Mouse (Mus musculus) forebrain, embryonic 11.5 days (tissue): ENCODE measurements around the gene Zfp146. TPM values are rescaled to one million over a fixed set of nuclear protein-coding genes. Genes with fewer than 3 reads are reported as not detected.
"Not testable (repeated sequence)": the region's sequence is repeated elsewhere in the genome, so short reads cannot be mapped to it uniquely, and the experiment has no call there.

Experiments used
- ATAC-seq: fragments of 200-750 bp; cut with Nextera tagmentation; replicated peaks from 2 replicates; pipeline ENCODE4 v1.8.0; 2017; ENCODE audit warnings: moderate TSS enrichment; ENCODE audit not compliant: low FRiP score
- DNase-seq: peaks from one replicate; pipeline ENCODE4 v3.0.0-alpha.2; 2017; ENCODE audit warnings: low spot score
- H3K27ac ChIP-seq: fragments of 300-500 bp; sonication (generic); 2 replicates; pipeline ENCODE4 v1.5.1; 2014; ENCODE audit warnings: low read depth, low read length
- H3K27me3 ChIP-seq: fragments of 300-500 bp; sonication (generic); 2 replicates; pipeline ENCODE4 v1.6.1; 2014; ENCODE audit warnings: mild to moderate bottlenecking, low read length, mixed read lengths; ENCODE audit not compliant: control insufficient read depth, insufficient read depth
- H3K36me3 ChIP-seq: fragments of 300-500 bp; sonication (generic); 2 replicates; pipeline ENCODE4 v1.6.1; 2014; ENCODE audit warnings: mild to moderate bottlenecking, low read length, moderate library complexity, mixed read lengths; ENCODE audit not compliant: control insufficient read depth, insufficient read depth
- H3K4me1 ChIP-seq: fragments of 300-500 bp; sonication (generic); replicated peaks from 2 replicates; pipeline ENCODE4 v1.6.1; 2014; ENCODE audit warnings: low read length, mixed read lengths; ENCODE audit not compliant: control insufficient read depth, insufficient read depth
- H3K4me2 ChIP-seq: fragments of 300-500 bp; sonication (generic); 2 replicates; pipeline ENCODE4 v1.6.1; 2014; ENCODE audit warnings: low read depth, mild to moderate bottlenecking, low read length, moderate library complexity, mixed read lengths; ENCODE audit not compliant: severe bottlenecking
- H3K4me3 ChIP-seq: fragments of 300-500 bp; sonication (generic); 2 replicates; pipeline ENCODE4 v1.5.1; 2014; ENCODE audit warnings: low read depth, low read length
- H3K9ac ChIP-seq: fragments of 300-500 bp; sonication (generic); 2 replicates; pipeline ENCODE4 v1.6.1; 2014; ENCODE audit warnings: low read length
- H3K9me3 ChIP-seq: fragments of 300-500 bp; sonication (generic); 2 replicates; pipeline ENCODE4 v1.6.1; 2016; ENCODE audit warnings: low read length, mixed read lengths; ENCODE audit not compliant: control insufficient read depth
- WGBS: fragments of 180-500 bp; shearing (Covaris S2); extraction: QIAGEN DNeasy Blood & Tissue Kit; methylation state at CpG from one replicate; pipeline ENCODE4 v1.1.7; 2014; 5-methylcytosine and 5-hydroxymethylcytosine counted together
- polyA plus RNA-seq: library from polyadenylated mRNA; unstranded; fragments of >200 nt; fragmentation: Nextera tagmentation; extraction: Ambion mirVana; gene quantifications from 2 replicates; pipeline ENCODE4 v1.2.1, GENCODE M21; 2014

The Zfp146 gene
- polyA plus RNA-seq, 1 experiment from 2014 or later, result 14.0 TPM

DNA sequence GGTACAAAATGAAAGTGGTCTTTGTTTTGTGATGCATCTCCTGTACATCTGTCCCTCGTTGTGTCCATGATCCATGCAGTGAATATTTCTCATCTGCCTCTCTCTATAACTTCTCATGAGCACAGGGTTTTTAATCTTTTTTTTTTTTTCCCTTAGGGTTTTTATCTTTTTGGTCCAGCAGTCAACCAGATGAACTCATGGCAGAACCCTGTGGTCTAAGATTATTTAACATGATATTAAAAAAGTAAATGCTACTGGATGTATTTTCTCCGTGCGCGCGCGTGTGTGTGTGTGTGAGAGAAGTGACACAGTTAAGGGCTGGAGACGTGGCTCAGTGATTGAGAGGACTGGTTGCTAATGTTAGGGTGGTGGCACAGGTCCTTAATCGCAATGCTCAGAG, 39.6 kb downstream of the Zfp146 start:
- H3K27ac ChIP-seq, result no peak overlapping the region
- no peak overlapping the region for H3K4me3 ChIP-seq
- H3K9ac ChIP-seq, result no peak overlapping the region
- no peak for DNase-seq
- no peaks in the 10 kb centered on the region for H3K4me1 ChIP-seq
- WGBS, result 96% methylated on average over 8 of the region's 8 CpGs
- H3K27me3 ChIP-seq, result no peaks in the 10 kb centered on the region
- peaks cover 19% of the 10 kb centered on the region for H3K36me3 ChIP-seq
- ATAC-seq, result no peak
- no peaks in the 10 kb centered on the region; the same call in 1 of the 2 replicates for H3K9me3 ChIP-seq
- no peak overlapping the region for H3K4me2 ChIP-seq

DNA sequence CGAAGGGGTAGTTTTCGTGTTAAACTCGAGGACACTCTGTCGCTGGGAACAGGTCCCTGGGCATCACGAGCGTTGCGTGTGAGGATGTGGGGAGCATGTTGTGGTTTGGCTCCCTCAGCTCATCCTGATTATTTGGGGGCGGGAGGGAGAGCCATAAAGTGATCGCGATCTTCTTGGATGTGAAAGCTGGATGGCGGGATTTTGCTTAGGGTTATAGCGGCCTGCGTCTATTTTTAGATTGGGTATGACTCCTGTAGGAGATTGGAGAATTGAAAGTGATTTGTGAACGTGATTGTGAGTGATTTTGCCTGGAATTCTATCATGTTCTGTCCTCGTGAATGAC, 47.4 kb downstream of the Zfp146 start:
- peaks cover 2% of the 10 kb centered on the region; the same call in 1 of the 2 replicates for H3K4me1 ChIP-seq
- 10% methylated on average over 15 of the region's 15 CpGs for WGBS

DNA sequence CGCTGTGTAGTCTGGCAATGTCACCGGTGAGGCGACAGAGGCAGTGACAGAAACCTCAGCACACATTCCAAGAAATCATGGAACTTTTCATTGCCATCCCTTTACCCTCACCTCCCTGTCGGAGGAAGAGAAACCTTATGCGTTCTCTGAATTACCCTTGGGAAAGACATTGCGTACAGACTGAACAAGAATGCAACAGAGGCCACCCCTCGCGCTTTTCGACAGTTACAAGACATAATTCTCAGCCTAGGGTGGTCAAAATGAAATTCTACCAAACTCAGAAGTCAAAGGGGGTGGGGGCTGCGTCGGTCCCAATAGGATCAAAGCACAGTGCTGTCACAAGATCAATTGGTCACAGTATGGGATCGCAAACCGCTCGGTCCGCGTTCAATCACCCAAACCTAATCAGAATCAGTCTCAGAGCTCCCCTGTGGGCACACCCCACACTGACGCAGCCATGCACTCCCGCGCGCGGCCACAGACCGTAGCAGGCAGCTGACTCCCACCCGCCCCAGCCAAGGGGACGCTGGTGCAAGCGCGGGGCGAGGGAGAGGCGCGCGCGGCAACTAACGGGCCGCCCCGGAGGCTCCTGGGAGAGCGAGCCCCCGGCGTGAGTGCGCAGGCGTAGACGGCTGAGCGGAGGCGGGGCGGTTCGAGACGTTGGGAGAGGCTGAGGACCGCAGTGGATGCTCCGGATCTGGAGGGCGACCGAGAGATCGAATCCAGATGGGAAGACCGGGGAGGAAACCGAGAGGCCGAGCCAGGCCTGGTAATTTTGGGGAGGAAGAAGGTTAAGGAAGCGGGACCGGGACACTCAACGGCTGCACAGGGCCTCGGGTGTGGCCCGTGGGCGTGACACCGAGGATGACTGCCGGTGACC, 48.0 kb downstream of the Zfp146 start, which contains the start of gene Zfp382:
Zfp382 (plus strand) TSS at position 635 of the 880 bp plus-strand sequence.
- H3K27me3 ChIP-seq, result no peaks in the 10 kb centered on the region
- DNase-seq (peak; percentile 96), ATAC-seq (peak; percentile 96)
- WGBS, result under 1% methylated on average over 61 of the region's 61 CpGs
- H3K4me2 ChIP-seq, result peak within 1 kb of the TSS; percentile 65
- no peaks in the 10 kb centered on the region for H3K9me3 ChIP-seq
- H3K4me3 ChIP-seq, result peak within 1 kb of the TSS; percentile 66
- H3K27ac ChIP-seq, result peak within 1 kb of the TSS; percentile 60; the same call in 1 of the 2 replicates
- peaks cover 2% of the 10 kb centered on the region; the same call in 1 of the 2 replicates for H3K4me1 ChIP-seq
- H3K36me3 ChIP-seq, result no peaks in the 10 kb centered on the region; the same call in 1 of the 2 replicates
- peak within 1 kb of the TSS; percentile 83 for H3K9ac ChIP-seq

More for the DNA sequence above, 47.4 kb downstream of the Zfp146 start:
- peak overlapping the region; percentile 65 for H3K4me2 ChIP-seq
- no peaks in the 10 kb centered on the region for H3K9me3 ChIP-seq
- H3K9ac ChIP-seq, result peak overlapping the region; percentile 83
- no peak overlapping the region for H3K27ac ChIP-seq
- no peaks in the 10 kb centered on the region for H3K27me3 ChIP-seq
- no peak; the same call in 1 of the 2 replicates for ATAC-seq
- peak overlapping the region; percentile 66 for H3K4me3 ChIP-seq
- DNase-seq, result no peak
- H3K36me3 ChIP-seq, result no peaks in the 10 kb centered on the region; the same call in 1 of the 2 replicates

DNA sequence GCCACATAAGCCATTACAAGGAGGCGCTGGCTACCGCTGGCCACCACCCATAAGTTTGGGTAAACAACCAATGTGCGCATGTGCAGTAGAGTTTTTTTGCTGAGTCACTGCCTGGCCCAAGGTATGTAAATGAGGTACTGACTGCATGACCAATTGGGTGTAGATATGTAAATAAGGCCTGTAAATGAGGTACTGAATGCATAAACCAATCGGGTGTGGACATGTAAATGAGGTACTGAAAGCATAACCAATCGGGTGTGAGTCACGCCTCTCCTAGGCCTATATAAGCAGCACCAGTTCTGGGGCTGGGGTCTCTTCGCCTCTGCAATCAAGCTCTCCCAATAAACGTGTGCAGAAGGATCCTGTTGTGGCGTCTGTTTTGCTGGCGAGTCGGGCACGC, 51.6 kb downstream of the Zfp146 start:
- ATAC-seq, H3K36me3 ChIP-seq, H3K4me1 ChIP-seq, H3K9ac ChIP-seq, H3K9me3 ChIP-seq, H3K4me3 ChIP-seq, DNase-seq, H3K27ac ChIP-seq, H3K27me3 ChIP-seq, H3K4me2 ChIP-seq: not testable (repeated sequence)
- 89% methylated on average over 12 of the region's 12 CpGs for WGBS

DNA sequence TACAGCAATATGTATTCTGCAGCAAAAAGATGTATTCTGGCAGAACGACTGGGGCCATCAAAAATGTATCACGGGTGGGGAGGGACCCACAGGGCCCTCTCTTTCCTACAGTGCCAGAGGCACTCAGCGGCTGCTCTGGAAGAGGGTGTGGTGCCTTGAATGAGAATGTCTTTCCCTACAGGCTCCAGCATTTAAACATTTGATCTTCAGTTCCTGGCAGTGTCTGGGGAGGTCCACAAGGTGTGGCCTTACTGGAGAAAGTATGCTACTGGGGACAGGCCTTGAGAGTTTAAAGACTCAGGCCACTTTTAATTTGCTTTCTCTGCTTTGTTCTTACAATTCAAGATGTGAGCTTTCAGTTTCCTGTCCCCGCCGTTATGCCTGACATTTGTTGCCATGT, 53.5 kb downstream of the Zfp146 start:
- 96% methylated on average over 5 of the region's 5 CpGs for WGBS
- H3K4me1 ChIP-seq, result no peaks in the 10 kb centered on the region
- no peaks in the 10 kb centered on the region; the same call in 1 of the 2 replicates for H3K9me3 ChIP-seq
- no peak overlapping the region for H3K4me2 ChIP-seq
- H3K4me3 ChIP-seq, result no peak overlapping the region
- H3K9ac ChIP-seq, result no peak overlapping the region
- H3K27ac ChIP-seq, result no peak overlapping the region
- no peaks in the 10 kb centered on the region for H3K27me3 ChIP-seq
- ATAC-seq (no peak), DNase-seq (no peak)
- H3K36me3 ChIP-seq, result no peaks in the 10 kb centered on the region

Other genes with a start within 250 kb of the Zfp146 start
- gene Zfp74, start 215.7 kb downstream of the Zfp146 start, polyA plus RNA-seq, result 13.1 and 13.2 TPM in 2 replicates
- 13.6 and 15.3 TPM in 2 replicates for gene Zfp568, start 185.8 kb downstream of the Zfp146 start, polyA plus RNA-seq
- 5.6 and 6.2 TPM in 2 replicates for gene Zfp14, start 118.4 kb downstream of the Zfp146 start, polyA plus RNA-seq
- 6.6 and 7.5 TPM in 2 replicates for gene Zfp82, start 96.8 kb downstream of the Zfp146 start, polyA plus RNA-seq
- gene Gm26920, start 79.3 kb downstream of the Zfp146 start, polyA plus RNA-seq, result 1.9 and 2.9 TPM in 2 replicates
- gene Zfp566, start 79.2 kb downstream of the Zfp146 start, polyA plus RNA-seq, result 12.8 and 13.8 TPM in 2 replicates
- gene Zfp260, start 75.0 kb downstream of the Zfp146 start, polyA plus RNA-seq, result 121 and 124 TPM in 2 replicates
- 12.6 and 15.3 TPM in 2 replicates for gene Zfp382, start 47.8 kb downstream of the Zfp146 start, polyA plus RNA-seq
- 3.5 and 3.9 TPM in 2 replicates for gene Cox7a1, start 14.4 kb upstream of the Zfp146 start, polyA plus RNA-seq
- 39.7 and 47.7 TPM in 2 replicates for gene Capns1, start 29.1 kb upstream of the Zfp146 start, polyA plus RNA-seq
- 166 and 167 TPM in 2 replicates for gene Polr2i, start 62.2 kb upstream of the Zfp146 start, polyA plus RNA-seq
- gene Tbcb, start 62.5 kb upstream of the Zfp146 start, polyA plus RNA-seq, result 235 and 270 TPM in 2 replicates
- gene Ovol3, start 66.0 kb upstream of the Zfp146 start, polyA plus RNA-seq, result not detected in 2 replicates
- gene Thap8, start 110.3 kb upstream of the Zfp146 start, polyA plus RNA-seq, result 0.13 and 0.56 TPM in 2 replicates
- 21.7 and 26.4 TPM in 2 replicates for gene Wdr62, start 110.7 kb upstream of the Zfp146 start, polyA plus RNA-seq
- 98.8 and 110 TPM in 2 replicates for gene Clip3, start 122.0 kb upstream of the Zfp146 start, polyA plus RNA-seq
- 71.3 and 83.8 TPM in 2 replicates for gene Alkbh6, start 139.0 kb upstream of the Zfp146 start, polyA plus RNA-seq
- 29.2 and 30.2 TPM in 2 replicates for gene Syne4, start 145.1 kb upstream of the Zfp146 start, polyA plus RNA-seq
- gene E130208F15Rik, start 152.0 kb upstream of the Zfp146 start, polyA plus RNA-seq, result not detected in 2 replicates
- gene Sdhaf1, start 154.1 kb upstream of the Zfp146 start, polyA plus RNA-seq, result 21.8 and 23.5 TPM in 2 replicates
- 7.2 TPM in 2 replicates for gene Lrfn3, start 193.0 kb upstream of the Zfp146 start, polyA plus RNA-seq
- 9.6 and 15.2 TPM in 2 replicates for gene Tyrobp, start 244.0 kb upstream of the Zfp146 start, polyA plus RNA-seq